Mouse (Mus musculus) embryonic fibroblast, embryonic 13.5 days (primary cell): ENCODE measurements around the gene Bend7.

Source experiments
- CTCF ChIP-seq: IDR thresholded peaks from 2 replicates; pipeline ENCODE4 v1.5.1; 2011; ENCODE audit warnings: mild to moderate bottlenecking, control low read depth, low read length, moderate library complexity, borderline replicate concordance; ENCODE audit not compliant: insufficient read depth
- POLR2A ChIP-seq: IDR thresholded peaks from 2 replicates; pipeline ENCODE4 v1.6.1; 2011; ENCODE audit warnings: low read depth, mild to moderate bottlenecking, control low read depth, low read length, moderate library complexity

GRCm38 (mm10) chr2:4829489-4830065, 111.9 kb downstream of the Bend7 start:
- TF ChIP-seq CTCF (no peak), POLR2A (no peak)
